Mouse (Mus musculus): ENCODE measurements around the gene Olfr342.

Gene Olfr342

GRCm38 (mm10) chr2:36524698-36525097, at the start of gene Olfr342:
Gene Olfr342 (plus strand): TSS chr2:36524998.
- no peak for DNase-seq (ENCODE audit: low spot score)

- no peak for DNase-seq (ENCODE audit: low spot score)
Observed at GRCm38 (mm10) chr2:36482368-36482767, 42.4 kb upstream of the Olfr342 start, which contains the start of gene Olfr341. Gene Olfr341 (minus strand): TSS chr2:36482468.

- no peak for DNase-seq (ENCODE audit: low spot score)
Observed at GRCm38 (mm10) chr2:36565156-36565555, 40.4 kb downstream of the Olfr342 start.

- DNase-seq (ENCODE audit: low spot score), result no peak
Observed at GRCm38 (mm10) chr2:36566362-36566761, 41.6 kb downstream of the Olfr342 start, which contains the start of gene Olfr344. Gene Olfr344 (plus strand): TSS chr2:36566662.

- no peak for DNase-seq (ENCODE audit: low spot score)
Observed at GRCm38 (mm10) chr2:36567022-36567421, 42.2 kb downstream of the Olfr342 start.

- DNase-seq (ENCODE audit: low spot score), result no peak
Observed at GRCm38 (mm10) chr2:36567845-36568244, 43.0 kb downstream of the Olfr342 start.
